Mouse (Mus musculus) intestine, postnatal 0 days (tissue): ENCODE data around the gene Hist1h2ak. TPM values are rescaled to one million over a fixed set of nuclear protein-coding genes. Genes with fewer than 3 reads are reported as not detected.
"Not testable (repeated sequence)": the region's sequence is repeated elsewhere in the genome, so short reads cannot be mapped to it uniquely, and the experiment has no call there.

Source experiments
- ATAC-seq: fragments of 200-750 bp; cut with Nextera tagmentation; 2 replicates; pipeline ENCODE4 v1.8.0; 2017; ENCODE audit warnings: mild to moderate bottlenecking, moderate TSS enrichment, moderate library complexity
- H3K27ac ChIP-seq: fragments of 300-500 bp; sonication (generic); 2 replicates; pipeline ENCODE4 v1.5.1; 2014; ENCODE audit warnings: mild to moderate bottlenecking, low read depth, low read length, moderate library complexity
- H3K27me3 ChIP-seq: fragments of 300-500 bp; sonication (generic); replicated peaks from 2 replicates; pipeline ENCODE4 v1.6.1; 2014; ENCODE audit warnings: low read length, mixed read lengths; ENCODE audit not compliant: control insufficient read depth, insufficient read depth
- H3K36me3 ChIP-seq: fragments of 300-500 bp; sonication (generic); 2 replicates; pipeline ENCODE4 v1.6.1; 2014; ENCODE audit warnings: mild to moderate bottlenecking, moderate library complexity; ENCODE audit not compliant: control insufficient read depth, insufficient read depth
- H3K4me1 ChIP-seq: fragments of 300-500 bp; sonication (generic); replicated peaks from 2 replicates; pipeline ENCODE4 v1.6.1; 2014; ENCODE audit warnings: antibody characterized with exemption, low read length, mixed read lengths; ENCODE audit not compliant: control insufficient read depth, insufficient read depth
- H3K4me2 ChIP-seq: fragments of 300-500 bp; sonication (generic); replicated peaks from 2 replicates; pipeline ENCODE4 v1.6.1; 2014; ENCODE audit warnings: low read depth, mild to moderate bottlenecking, moderate library complexity
- H3K4me3 ChIP-seq: fragments of 300-500 bp; sonication (generic); 2 replicates; pipeline ENCODE4 v1.5.1; 2014; ENCODE audit warnings: low read depth, low read length
- H3K9ac ChIP-seq: fragments of 300-500 bp; sonication (generic); 2 replicates; pipeline ENCODE4 v1.6.1; 2014; ENCODE audit warnings: mild to moderate bottlenecking, low read depth, low read length
- H3K9me3 ChIP-seq: fragments of 300-500 bp; sonication (generic); 2 replicates; pipeline ENCODE4 v1.6.1; 2016; ENCODE audit warnings: mixed run types; ENCODE audit not compliant: control insufficient read depth
- CTCF ChIP-seq: sonication (generic); IDR thresholded peaks from 2 replicates; pipeline ENCODE4 v1.5.1; 2016; ENCODE audit warnings: low read depth, mild to moderate bottlenecking, control low read depth, antibody characterized with exemption, moderate library complexity
- WGBS: fragments of 180-500 bp; shearing (Covaris S2); extraction: QIAGEN DNeasy Blood & Tissue Kit; methylation state at CpG from one replicate; pipeline ENCODE4 v1.1.7; 2014; 5-methylcytosine and 5-hydroxymethylcytosine counted together
- polyA plus RNA-seq: library from polyadenylated mRNA; unstranded; fragments of >200 nt; fragmentation: Nextera tagmentation; extraction: Ambion mirVana; gene quantifications from 2 replicates; pipeline ENCODE4 v1.2.1, GENCODE M21; 2015

The Hist1h2ak gene
- polyA plus RNA-seq, 1 experiment from 2014 or later: 5.0 TPM

GRCm38 (mm10) chr13:21783255-21783617, 29.6 kb upstream of the Hist1h2ak start, which contains the start of gene Hist1h3i:
Hist1h3i (minus strand) TSS chr13:21783370.
- H3K4me1 ChIP-seq: peaks cover 14% of the 10 kb centered on the region; the same call in 1 of the 2 replicates
- H3K9me3 ChIP-seq: no peaks in the 10 kb centered on the region
- peak within 1 kb of the TSS; percentile 45 for H3K9ac ChIP-seq
- H3K4me2 ChIP-seq: peak within 1 kb of the TSS; percentile 67
- WGBS: 0% methylated on average over 13 of the region's 20 CpGs
- no peaks in the 10 kb centered on the region for H3K36me3 ChIP-seq
- ATAC-seq: peak; percentile 50
- H3K27me3 ChIP-seq: no peaks in the 10 kb centered on the region
- no peak for TF ChIP-seq CTCF
- H3K27ac ChIP-seq: peak within 1 kb of the TSS; percentile 46
- peak within 1 kb of the TSS; percentile 34 for H3K4me3 ChIP-seq

GRCm38 (mm10) chr13:21782361-21783254, 29.0 kb upstream of the Hist1h2ak start:
- Histone ChIP-seq H3K4me1 (peaks cover 14% of the 10 kb centered on the region; the same call in 1 of the 2 replicates), H3K4me3 (peak overlapping the region; percentile 34), H3K4me2 (peak overlapping the region; percentile 67), H3K9ac (peak overlapping the region; percentile 45)
- 2% methylated on average over 13 of the region's 35 CpGs for WGBS
- not testable (repeated sequence) for H3K9me3 ChIP-seq, H3K27ac ChIP-seq, H3K27me3 ChIP-seq, H3K36me3 ChIP-seq, ATAC-seq

GRCm38 (mm10) chr13:21781639-21782038, 28.0 kb upstream of the Hist1h2ak start:
- TF ChIP-seq CTCF: no peak
- peaks cover 14% of the 10 kb centered on the region; the same call in 1 of the 2 replicates for H3K4me1 ChIP-seq
- WGBS: 96% methylated on average over 1 of the region's 1 CpGs
- H3K27ac ChIP-seq: no peak overlapping the region
- H3K9ac ChIP-seq: no peak overlapping the region
- no peaks in the 10 kb centered on the region for H3K27me3 ChIP-seq
- H3K4me3 ChIP-seq: no peak overlapping the region
- ATAC-seq: no peak
- H3K9me3 ChIP-seq: no peaks in the 10 kb centered on the region
- H3K4me2 ChIP-seq: no peak overlapping the region
- H3K36me3 ChIP-seq: no peaks in the 10 kb centered on the region

- no peak for ATAC-seq
- Histone ChIP-seq H3K4me2 (peak overlapping the region; percentile 91; the same call in 1 of the 2 replicates), H3K4me1 (peaks cover 12% of the 10 kb centered on the region; the same call in 1 of the 2 replicates), H3K27ac (no peak overlapping the region), H3K9me3 (no peaks in the 10 kb centered on the region), H3K36me3 (no peaks in the 10 kb centered on the region), H3K4me3 (peak overlapping the region; percentile 54; the same call in 1 of the 2 replicates), H3K27me3 (no peaks in the 10 kb centered on the region), H3K9ac (peak overlapping the region; percentile 58; the same call in 1 of the 2 replicates)
- TF ChIP-seq CTCF: no peak
- 46% methylated on average over 6 of the region's 6 CpGs for whole genome bisulfite sequencing
Measured at GRCm38 (mm10) chr13:21781021-21781555, 27.5 kb upstream of the Hist1h2ak start.

- Histone ChIP-seq H3K9me3 (no peaks in the 10 kb centered on the region), H3K27ac (peak within 1 kb of the TSS; percentile 69), H3K4me2 (peak within 1 kb of the TSS; percentile 91), H3K9ac (peak within 1 kb of the TSS; percentile 58), H3K4me3 (peak within 1 kb of the TSS; percentile 54), H3K36me3 (no peaks in the 10 kb centered on the region), H3K27me3 (no peaks in the 10 kb centered on the region), H3K4me1 (peaks cover 9% of the 10 kb centered on the region; the same call in 1 of the 2 replicates)
- peak; percentile 25 for ATAC-seq
- TF ChIP-seq CTCF: no peak
- WGBS: under 1% methylated on average over 44 of the region's 44 CpGs
Measured at GRCm38 (mm10) chr13:21779767-21780731, 26.4 kb upstream of the Hist1h2ak start, which contains the start of gene Hist1h1b. Hist1h1b (minus strand) TSS chr13:21780625.
